Mouse (Mus musculus): Measurements from ENCODE around the gene Spert.

The Spert gene

GRCm38 (mm10) chr14:75592978-75593377 lies at the start of gene Spert:
Gene Spert (minus strand): TSS chr14:75593116.
- DNase-seq (ENCODE audit: low read depth): no peak

- DNase-seq (ENCODE audit: low read depth): no peak
Measured at GRCm38 (mm10) chr14:75642080-75642479, 49.2 kb upstream of the Spert start, which contains the start of gene Erich6b. Gene Erich6b (plus strand): TSS chr14:75642259.

- no peak for DNase-seq (ENCODE audit: low read depth)
Measured at GRCm38 (mm10) chr14:75641369-75641768, 48.5 kb upstream of the Spert start.

GRCm38 (mm10) chr14:75640846-75641245 lies 47.9 kb upstream of the Spert start:
- DNase-seq (ENCODE audit: low read depth): no peak

- DNase-seq (ENCODE audit: low read depth): no peak
Measured at GRCm38 (mm10) chr14:75637641-75638040, 44.7 kb upstream of the Spert start.

GRCm38 (mm10) chr14:75636107-75636506 lies 43.2 kb upstream of the Spert start:
- DNase-seq (ENCODE audit: low read depth): no peak

- no peak for DNase-seq (ENCODE audit: low read depth)
Measured at GRCm38 (mm10) chr14:75635350-75635749, 42.4 kb upstream of the Spert start.

- DNase-seq (ENCODE audit: low read depth): no peak
Measured at GRCm38 (mm10) chr14:75628870-75629269, 36.0 kb upstream of the Spert start.

- DNase-seq (ENCODE audit: low read depth): no peak
Measured at GRCm38 (mm10) chr14:75622984-75623383, 30.1 kb upstream of the Spert start.

- no peak for DNase-seq (ENCODE audit: low read depth)
Measured at GRCm38 (mm10) chr14:75616375-75616774, 23.5 kb upstream of the Spert start.

- DNase-seq (ENCODE audit: low read depth): no peak
Measured at GRCm38 (mm10) chr14:75609176-75609575, 16.3 kb upstream of the Spert start.

GRCm38 (mm10) chr14:75583870-75584269 lies 9.0 kb downstream of the Spert start:
- no peak for DNase-seq (ENCODE audit: low read depth)

- DNase-seq (ENCODE audit: low read depth): no peak
Measured at GRCm38 (mm10) chr14:75579010-75579409, 13.9 kb downstream of the Spert start.

- DNase-seq (ENCODE audit: low read depth): no peak
Measured at GRCm38 (mm10) chr14:75566303-75566702, 26.6 kb downstream of the Spert start.

GRCm38 (mm10) chr14:75565534-75566140 lies 27.3 kb downstream of the Spert start:
- no peak for DNase-seq (ENCODE audit: low read depth)

- DNase-seq (ENCODE audit: low read depth): no peak
Measured at GRCm38 (mm10) chr14:75561577-75562331, 31.2 kb downstream of the Spert start.

GRCm38 (mm10) chr14:75541731-75542130 lies 51.2 kb downstream of the Spert start:
- no peak for DNase-seq (ENCODE audit: low read depth)

- no peak for DNase-seq (ENCODE audit: low read depth)
Measured at GRCm38 (mm10) chr14:75540996-75541350, 51.9 kb downstream of the Spert start.

GRCm38 (mm10) chr14:75540216-75540995 lies 52.5 kb downstream of the Spert start:
- no peak for DNase-seq (ENCODE audit: low read depth)

GRCm38 (mm10) chr14:75539205-75539604 lies 53.7 kb downstream of the Spert start:
- no peak for DNase-seq (ENCODE audit: low read depth)
